Comparison of ENCODE assay signal across 8 mouse cellular contexts in genomic region chr15:84557189-84557921, GRCm38 (mm10). TPM values are rescaled to one million over a fixed set of nuclear protein-coding genes. Genes with fewer than 3 reads are reported as not detected.
DNase-seq lines count a peak whose midpoint lies in the region; ATAC-seq and TF ChIP-seq lines count a peak whose summit lies in the region.

TSS of gene Rtl6 (minus strand) at chr15:84557823.

- H3K27ac ChIP-seq in bone marrow macrophage, adult 2 months (ENCODE audit: insufficient read depth, low read depth, low read length) = no peak within 1 kb of the TSS
- H3K27ac ChIP-seq in embryonic facial prominence, embryonic 14.5 days (replicated peaks; ENCODE audit: low read depth, low read length) = peak within 1 kb of the TSS; percentile 81
- peak within 1 kb of the TSS; percentile 94 for H3K27ac ChIP-seq in heart, embryonic 10.5 days
- H3K27ac ChIP-seq in limb, embryonic 12.5 days = peak within 1 kb of the TSS; percentile 78
- peak within 1 kb of the TSS; percentile 96 for H3K27ac ChIP-seq in midbrain, embryonic 14.5 days (replicated peaks; ENCODE audit: low read depth, low read length)

- no peaks in the 10 kb centered on the region for H3K27me3 ChIP-seq in embryonic facial prominence, embryonic 14.5 days (replicated peaks; ENCODE audit: control insufficient read depth, insufficient read depth, low read length)
- peaks cover 11% of the 10 kb centered on the region for H3K27me3 ChIP-seq in heart, embryonic 10.5 days (ENCODE audit: insufficient read depth, poor library complexity, severe bottlenecking)
- H3K27me3 ChIP-seq in limb, embryonic 12.5 days = no peaks in the 10 kb centered on the region; the same call in 1 of the 2 replicates
- H3K27me3 ChIP-seq in midbrain, embryonic 14.5 days (ENCODE audit: control insufficient read depth, insufficient read depth, low read length) = no peaks in the 10 kb centered on the region

- peaks cover 25% of the 10 kb centered on the region for H3K36me3 ChIP-seq in embryonic facial prominence, embryonic 14.5 days (ENCODE audit: control insufficient read depth, insufficient read depth, low read length)
- peaks cover 24% of the 10 kb centered on the region for H3K36me3 ChIP-seq in heart, embryonic 10.5 days
- peaks cover 38% of the 10 kb centered on the region for H3K36me3 ChIP-seq in limb, embryonic 12.5 days
- peaks cover 29% of the 10 kb centered on the region for H3K36me3 ChIP-seq in midbrain, embryonic 14.5 days (ENCODE audit: control insufficient read depth, insufficient read depth, low read length)

- WGBS in embryonic facial prominence, embryonic 14.5 days = 18% methylated on average over 31 of the region's 59 CpGs
- WGBS in heart, embryonic 10.5 days = 10% methylated on average over 59 of the region's 59 CpGs
- WGBS in limb, embryonic 12.5 days = 9% methylated on average over 59 of the region's 59 CpGs
- 8% methylated on average over 59 of the region's 59 CpGs for WGBS in midbrain, embryonic 14.5 days

- ATAC-seq in embryonic facial prominence, embryonic 14.5 days (ENCODE audit: low read depth) = peak; percentile 95
- peak; percentile 76 for ATAC-seq in limb, embryonic 12.5 days (ENCODE audit: insufficient number of reproducible peaks, insufficient read depth, low FRiP score, low TSS enrichment, low read depth)
- peak; percentile 91 for ATAC-seq in midbrain, embryonic 14.5 days (ENCODE audit: low FRiP score, low TSS enrichment)

- TF ChIP-seq CTCF in bone marrow macrophage, adult 2 months (IDR thresholded peaks at IDR 0.05; ENCODE audit: low read depth, low read length) = no peak

- TF ChIP-seq POLR2A in bone marrow macrophage, adult 2 months (IDR thresholded peaks at IDR 0.05; ENCODE audit: borderline replicate concordance, low read depth, low read length) = no peak

- no peaks in the 10 kb centered on the region for H3K4me1 ChIP-seq in bone marrow macrophage, adult 2 months (ENCODE audit: control insufficient read depth, insufficient read depth, low read length)
- H3K4me1 ChIP-seq in embryonic facial prominence, embryonic 14.5 days (ENCODE audit: control insufficient read depth, insufficient read depth, low read length) = peaks cover 6% of the 10 kb centered on the region
- H3K4me1 ChIP-seq in heart, embryonic 10.5 days = peaks cover 19% of the 10 kb centered on the region
- H3K4me1 ChIP-seq in limb, embryonic 12.5 days (replicated peaks) = peaks cover 19% of the 10 kb centered on the region
- H3K4me1 ChIP-seq in midbrain, embryonic 14.5 days (ENCODE audit: control insufficient read depth, insufficient read depth, low read length) = peaks cover 29% of the 10 kb centered on the region

- peak; percentile 96 for DNase-seq in embryonic facial prominence, embryonic 14.5 days (ENCODE audit: low spot score)
- peak; percentile 95 for DNase-seq in heart, embryonic 10.5 days (ENCODE audit: low spot score)
- DNase-seq in kidney, adult 9 months = peak; percentile 92
- peak; percentile 97 for DNase-seq in midbrain, embryonic 14.5 days
- DNase-seq in spleen, adult 12 weeks (ENCODE audit: low spot score) = peak; percentile 48
- no peak for DNase-seq in adipocyte (ENCODE audit: low spot score)

- H3K9ac ChIP-seq in embryonic facial prominence, embryonic 14.5 days (ENCODE audit: low read depth, low read length) = peak within 1 kb of the TSS; percentile 83
- H3K9ac ChIP-seq in limb, embryonic 12.5 days (replicated peaks) = peak within 1 kb of the TSS; percentile 80
- peak within 1 kb of the TSS; percentile 86 for H3K9ac ChIP-seq in midbrain, embryonic 14.5 days (replicated peaks; ENCODE audit: low read length)

- no peaks in the 10 kb centered on the region for H3K9me3 ChIP-seq in embryonic facial prominence, embryonic 14.5 days (ENCODE audit: control insufficient read depth, low read length)
- H3K9me3 ChIP-seq in heart, embryonic 10.5 days = no peaks in the 10 kb centered on the region
- 0 out of 2 replicates have a peak, but pooled peaks cover 6% of the 10 kb centered on the region for H3K9me3 ChIP-seq in limb, embryonic 12.5 days
- peaks cover 2% of the 10 kb centered on the region; the same call in 1 of the 2 replicates for H3K9me3 ChIP-seq in midbrain, embryonic 14.5 days (ENCODE audit: control insufficient read depth, low read length)

- peak within 1 kb of the TSS; percentile 46 for H3K4me3 ChIP-seq in bone marrow macrophage, adult 2 months (ENCODE audit: insufficient read depth, low read length)
- H3K4me3 ChIP-seq in embryonic facial prominence, embryonic 14.5 days (ENCODE audit: low read depth, low read length) = peak within 1 kb of the TSS; percentile 65
- H3K4me3 ChIP-seq in heart, embryonic 10.5 days = peak within 1 kb of the TSS; percentile 77
- peak within 1 kb of the TSS; percentile 80 for H3K4me3 ChIP-seq in limb, embryonic 12.5 days (replicated peaks)
- peak within 1 kb of the TSS; percentile 66 for H3K4me3 ChIP-seq in midbrain, embryonic 14.5 days (replicated peaks; ENCODE audit: low read depth, low read length)

- peak within 1 kb of the TSS; percentile 69 for H3K4me2 ChIP-seq in embryonic facial prominence, embryonic 14.5 days (ENCODE audit: low read depth, low read length)
- H3K4me2 ChIP-seq in limb, embryonic 12.5 days = peak within 1 kb of the TSS; percentile 86
- peak within 1 kb of the TSS; percentile 85 for H3K4me2 ChIP-seq in midbrain, embryonic 14.5 days (ENCODE audit: low read length)

RNA-seq across cellular contexts. Expression of gene Rtl6, which starts in this region (rescaled TPM):
- polyA plus RNA-seq in bone marrow macrophage, adult 2 months (2012; ENCODE audit: insufficient read depth, insufficient read length, missing spikeins) = 0.82 and 0.96 TPM in 2 replicates
- 10.8 and 13.7 TPM in 2 replicates for polyA plus RNA-seq in embryonic facial prominence, embryonic 14.5 days (2014; fragmentation: Nextera tagmentation; extraction: Ambion mirVana)
- 13.1 and 14.9 TPM in 2 replicates for polyA plus RNA-seq in heart, embryonic 10.5 days (2016; fragmentation: Nextera tagmentation; extraction: Ambion mirVana)
- 30.1 and 30.2 TPM in 2 replicates for polyA plus RNA-seq in limb, embryonic 12.5 days (2016; fragmentation: Nextera tagmentation; extraction: Ambion mirVana)
- polyA plus RNA-seq in midbrain, embryonic 14.5 days (2014; fragmentation: Nextera tagmentation; extraction: Ambion mirVana) = 41.2 and 43.2 TPM in 2 replicates
